Mouse (Mus musculus): ENCODE results near the gene Casp14.
"Not testable (repeated sequence)": the region's sequence is repeated elsewhere in the genome, so short reads cannot be mapped to it uniquely, and the experiment has no call there.

Casp14 gene

GRCm38 (mm10) chr10:78670121-78670520, 48.0 kb downstream of the Casp14 start:
- DNase-seq (ENCODE audit: low spot score), result not testable (repeated sequence)

GRCm38 (mm10) chr10:78666696-78667095, 51.4 kb downstream of the Casp14 start:
- DNase-seq (ENCODE audit: low spot score), result not testable (repeated sequence)

- no peak for DNase-seq (ENCODE audit: low spot score)
Measured at GRCm38 (mm10) chr10:78664546-78664945, 53.5 kb downstream of the Casp14 start.

Data from ovary, postnatal 10 days (tissue).